ENCODE assay signal across 15 mouse cellular contexts in the genomic region with DNA sequence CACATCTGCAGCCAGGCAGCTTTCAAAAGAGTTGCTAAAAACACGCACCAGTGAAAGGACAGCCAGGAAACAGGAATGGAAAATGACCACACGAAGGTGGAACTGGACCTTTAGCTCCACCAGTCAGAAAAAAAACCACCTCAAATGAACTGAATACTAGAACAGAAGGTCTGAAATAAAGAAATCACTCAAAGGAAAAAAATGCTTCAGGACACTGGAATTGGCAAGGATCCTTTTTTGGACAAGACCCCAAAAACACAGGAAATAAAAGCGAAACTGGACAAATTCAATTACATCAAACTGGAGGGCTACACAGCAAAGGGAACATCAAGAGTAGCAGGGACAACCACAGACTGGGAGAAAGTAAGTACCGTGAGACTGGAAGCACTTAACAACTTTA. TPM values are rescaled to one million over a fixed set of nuclear protein-coding genes. Genes with fewer than 3 reads are reported as not detected.
DNase-seq lines count a peak whose midpoint lies in the region; ATAC-seq and TF ChIP-seq lines count a peak whose summit lies in the region.
"Had no signal": no experiment of that assay in that cellular context is flagged by ENCODE, and none has a peak within 500 bp of the region (broad histone marks: within the 10 kb centered on the region; RNA-seq: fewer than 3 reads in every experiment).

No protein-coding gene starts in this region.

- H3K9ac ChIP-seq in limb, embryonic 14.5 days (ENCODE audit: low read depth, low read length, severe bottlenecking): no peak overlapping the region
- no peak overlapping the region for H3K9ac ChIP-seq in limb, embryonic 15.5 days
- H3K9ac ChIP-seq: embryonic facial prominence, embryonic 15.5 days; intestine, embryonic 15.5 days; liver, postnatal 0 days; midbrain, embryonic 13.5 days had no signal

- TF ChIP-seq POLR2A in limb, embryonic 14.5 days (IDR thresholded peaks at IDR 0.05; ENCODE audit: borderline replicate concordance, extremely low read depth, insufficient read depth, insufficient read length): no peak
- TF ChIP-seq POLR2A in embryonic fibroblast, embryonic 13.5 days (IDR thresholded peaks at IDR 0.05; ENCODE audit: low read depth, low read length): no peak

- H3K27me3 ChIP-seq in limb, embryonic 14.5 days (ENCODE audit: control insufficient read depth, insufficient read depth, low read length): no peaks in the 10 kb centered on the region
- H3K27me3 ChIP-seq in limb, embryonic 10.5 days (ENCODE audit: low read depth, poor library complexity, severe bottlenecking): no peaks in the 10 kb centered on the region
- H3K27me3 ChIP-seq in limb, embryonic 15.5 days: no peaks in the 10 kb centered on the region
- H3K27me3 ChIP-seq: embryonic facial prominence, embryonic 15.5 days; intestine, embryonic 15.5 days; midbrain, embryonic 13.5 days; Patski had no signal

- TF ChIP-seq CTCF in embryonic fibroblast, embryonic 13.5 days (IDR thresholded peaks at IDR 0.05; ENCODE audit: borderline replicate concordance, insufficient read depth, low read length): no peak

- no peak overlapping the region for H3K27ac ChIP-seq in limb, embryonic 14.5 days (replicated peaks; ENCODE audit: low read depth, low read length)
- no peak overlapping the region for H3K27ac ChIP-seq in limb, embryonic 10.5 days
- H3K27ac ChIP-seq in embryonic fibroblast, embryonic 13.5 days (ENCODE audit: insufficient read depth, low read length): peak overlapping the region; percentile 41; the same call in 1 of the 2 replicates
- H3K27ac ChIP-seq in limb, embryonic 15.5 days: 0 out of 2 replicates have a peak overlapping the region, but pooled peaks have one; percentile 5
- H3K27ac ChIP-seq: embryonic facial prominence, embryonic 15.5 days; hindbrain, embryonic 10.5 days; intestine, embryonic 15.5 days; midbrain, embryonic 13.5 days had no signal

- H3K36me3 ChIP-seq in limb, embryonic 14.5 days (ENCODE audit: control insufficient read depth, insufficient read depth, low read length): peaks cover 60% of the 10 kb centered on the region
- H3K36me3 ChIP-seq in limb, embryonic 10.5 days: peaks cover 59% of the 10 kb centered on the region
- H3K36me3 ChIP-seq in limb, embryonic 15.5 days: peaks cover 60% of the 10 kb centered on the region

- no peaks in the 10 kb centered on the region for H3K9me3 ChIP-seq in limb, embryonic 14.5 days (ENCODE audit: control insufficient read depth, low read length)
- no peaks in the 10 kb centered on the region for H3K9me3 ChIP-seq in limb, embryonic 10.5 days (replicated peaks)
- H3K9me3 ChIP-seq in limb, embryonic 15.5 days: no peaks in the 10 kb centered on the region
- H3K9me3 ChIP-seq: embryonic facial prominence, embryonic 15.5 days; hindbrain, embryonic 10.5 days; intestine, embryonic 15.5 days; midbrain, embryonic 13.5 days had no signal

- 54% methylated on average over 4 of the region's 4 CpGs for WGBS in limb, embryonic 14.5 days
- 90% methylated on average over 4 of the region's 4 CpGs for WGBS in limb, embryonic 10.5 days
- 44% methylated on average over 4 of the region's 4 CpGs for WGBS in limb, embryonic 15.5 days

- peak; percentile 32 to 44 for DNase-seq in heart, adult 9 months (ENCODE audit: low spot score in 2 of 2)
- DNase-seq in heart, postnatal 4 days: no peak
- peak; percentile 22 for DNase-seq in limb, embryonic 14.5 days (ENCODE audit: low spot score)
- no peak for DNase-seq in limb, embryonic 10.5 days (ENCODE audit: low spot score)
- DNase-seq in frontal cortex, adult 2 months (ENCODE audit: extremely low spot score in 1 of 2, low spot score in 1 of 2): no peak
- DNase-seq: adrenal gland, adult 2 months; cerebellum, postnatal 36 days; liver, postnatal 0 days had no signal

- 0 out of 2 replicates have a peak, but pooled peaks cover 4% of the 10 kb centered on the region for H3K4me1 ChIP-seq in limb, embryonic 14.5 days (ENCODE audit: control insufficient read depth, insufficient read depth, low read length)
- no peaks in the 10 kb centered on the region for H3K4me1 ChIP-seq in limb, embryonic 10.5 days
- no peaks in the 10 kb centered on the region for H3K4me1 ChIP-seq in embryonic fibroblast, embryonic 13.5 days (ENCODE audit: control insufficient read depth, insufficient read depth, low read length)
- H3K4me1 ChIP-seq in limb, embryonic 15.5 days: 0 out of 2 replicates have a peak, but pooled peaks cover 2% of the 10 kb centered on the region
- H3K4me1 ChIP-seq: embryonic facial prominence, embryonic 15.5 days; hindbrain, embryonic 10.5 days; intestine, embryonic 15.5 days; midbrain, embryonic 13.5 days had no signal

- no peak overlapping the region for H3K4me2 ChIP-seq in limb, embryonic 14.5 days (replicated peaks; ENCODE audit: low read depth, low read length, severe bottlenecking)
- no peak overlapping the region for H3K4me2 ChIP-seq in limb, embryonic 15.5 days
- H3K4me2 ChIP-seq: embryonic facial prominence, embryonic 15.5 days; intestine, embryonic 15.5 days; midbrain, embryonic 13.5 days had no signal

- ATAC-seq in limb, embryonic 14.5 days (ENCODE audit: low FRiP score, low read depth): no peak
- ATAC-seq in limb, embryonic 15.5 days (ENCODE audit: insufficient number of reproducible peaks, low FRiP score, low TSS enrichment, low read depth): no peak
- ATAC-seq: intestine, embryonic 15.5 days; liver, postnatal 0 days; midbrain, embryonic 13.5 days; Patski had no signal

- H3K4me3 ChIP-seq in limb, embryonic 14.5 days (replicated peaks; ENCODE audit: low read length): no peak overlapping the region
- no peak overlapping the region for H3K4me3 ChIP-seq in limb, embryonic 10.5 days
- no peak overlapping the region for H3K4me3 ChIP-seq in embryonic fibroblast, embryonic 13.5 days (ENCODE audit: insufficient read depth, low read length)
- H3K4me3 ChIP-seq in limb, embryonic 15.5 days: no peak overlapping the region
- H3K4me3 ChIP-seq: embryonic facial prominence, embryonic 15.5 days; hindbrain, embryonic 10.5 days; intestine, embryonic 15.5 days; midbrain, embryonic 13.5 days had no signal

RNA-seq across cellular contexts. Expression of gene Lamc2, which starts 49.3 kb away (rescaled TPM):
- total RNA-seq in heart, postnatal 4 days (2021): 10 to 100 TPM; 14.6 to 20.4 TPM
- polyA plus RNA-seq in limb, embryonic 14.5 days (2012; rRNA removed): 4.6 and 4.9 TPM in 2 replicates
- 9.9 and 10.6 TPM in 2 replicates for polyA plus RNA-seq in limb, embryonic 14.5 days (2014; fragmentation: Nextera tagmentation; extraction: Ambion mirVana)
- 3.1 and 3.3 TPM in 2 replicates for polyA plus RNA-seq in limb, embryonic 10.5 days (2016; fragmentation: Nextera tagmentation; extraction: Ambion mirVana)
- polyA plus RNA-seq in embryonic fibroblast, embryonic 13.5 days (2011; ENCODE audit: insufficient read length, low read depth, missing spikeins): 3.3 and 7.9 TPM in 2 replicates
- polyA plus RNA-seq in limb, embryonic 15.5 days (2015; fragmentation: Nextera tagmentation; extraction: Ambion mirVana): 12.1 and 12.2 TPM in 2 replicates
- polyA plus RNA-seq in frontal cortex, adult 2 months (2012; rRNA removed): 3.2 and 4.9 TPM in 2 replicates

Comparison
In these comparisons a context has a peak if more than half of its experiments do, and no peak if none do; other contexts are left out.
1. DNase-seq: peak in heart, adult 9 months (2 of 2) and limb, embryonic 14.5 days (single experiment); none in heart, postnatal 4 days (single experiment), limb, embryonic 10.5 days (single experiment) and frontal cortex, adult 2 months (0 of 2).
2. H3K27ac ChIP-seq: peak in embryonic fibroblast, embryonic 13.5 days (single experiment) and limb, embryonic 15.5 days (single experiment); none in limb, embryonic 14.5 days (single experiment) and limb, embryonic 10.5 days (single experiment).